Mouse (Mus musculus) liver, embryonic 15.5 days (tissue): ENCODE data around the gene Amotl1. TPM values are rescaled to one million over a fixed set of nuclear protein-coding genes. Genes with fewer than 3 reads are reported as not detected.
A peak's percentile ranks its signal among the peaks of the same experiment; 100 is the strongest.

Experiments used
- ATAC-seq: fragments of 200-750 bp; cut with Nextera tagmentation; 2 replicates; pipeline ENCODE4 v1.8.0; 2017; ENCODE audit warnings: moderate number of reproducible peaks, mild to moderate bottlenecking, moderate library complexity; ENCODE audit not compliant: insufficient read depth
- H3K27ac ChIP-seq: fragments of 300-500 bp; sonication (generic); replicated peaks from 2 replicates; pipeline ENCODE4 v1.5.1; 2015; ENCODE audit warnings: mild to moderate bottlenecking, inconsistent platforms
- H3K27me3 ChIP-seq: fragments of 300-500 bp; sonication (generic); 2 replicates; pipeline ENCODE4 v1.6.1; 2015; ENCODE audit warnings: mild to moderate bottlenecking, inconsistent platforms
- H3K36me3 ChIP-seq: fragments of 300-500 bp; sonication (generic); replicated peaks from 2 replicates; pipeline ENCODE4 v1.6.1; 2015; ENCODE audit warnings: moderate library complexity, mild to moderate bottlenecking, inconsistent platforms
- H3K4me1 ChIP-seq: fragments of 300-500 bp; sonication (generic); replicated peaks from 2 replicates; pipeline ENCODE4 v1.6.1; 2015; ENCODE audit warnings: inconsistent platforms
- H3K4me2 ChIP-seq: fragments of 300-500 bp; sonication (generic); 2 replicates; pipeline ENCODE4 v1.6.1; 2015; ENCODE audit warnings: moderate library complexity, mild to moderate bottlenecking, inconsistent platforms
- H3K4me3 ChIP-seq: fragments of 300-500 bp; sonication (generic); replicated peaks from 2 replicates; pipeline ENCODE4 v1.5.1; 2015; ENCODE audit warnings: mild to moderate bottlenecking, inconsistent platforms
- H3K9ac ChIP-seq: fragments of 300-500 bp; sonication (generic); 2 replicates; pipeline ENCODE4 v1.6.1; 2015; ENCODE audit warnings: moderate library complexity, mild to moderate bottlenecking, inconsistent platforms
- H3K9me3 ChIP-seq: fragments of 300-500 bp; sonication (generic); replicated peaks from 2 replicates; pipeline ENCODE4 v1.6.1; 2016; ENCODE audit warnings: inconsistent platforms
- WGBS: fragments of 180-500 bp; shearing (Covaris S2); methylation state at CpG from one replicate; pipeline ENCODE4 v1.1.7; 2015; ENCODE audit warnings: mixed read lengths; ENCODE audit not compliant: insufficient replicate concordance; 5-methylcytosine and 5-hydroxymethylcytosine counted together
- polyA plus RNA-seq: library from polyadenylated mRNA; unstranded; fragments of >200 nt; fragmentation: Nextera tagmentation; extraction: Ambion mirVana; gene quantifications from 2 replicates; pipeline ENCODE4 v1.2.1, GENCODE M21; 2015

Gene Amotl1
- polyA plus RNA-seq, 1 experiment from 2014 or later, result 1.8 TPM

- Histone ChIP-seq H3K4me2 (no peak overlapping the region), H3K27ac (no peak overlapping the region), H3K27me3 (0 out of 2 replicates have a peak, but pooled peaks cover 4% of the 10 kb centered on the region), H3K9ac (no peak overlapping the region), H3K4me3 (no peak overlapping the region), H3K9me3 (no peaks in the 10 kb centered on the region), H3K4me1 (no peaks in the 10 kb centered on the region), H3K36me3 (no peaks in the 10 kb centered on the region)
- 37% methylated on average over 3 of the region's 3 CpGs for WGBS
- no peak for ATAC-seq
These were observed 22.0 kb downstream of the Amotl1 start for GRCm38 (mm10) chr9:14622848-14623247.

GRCm38 (mm10) chr9:14620107-14620506, 24.7 kb downstream of the Amotl1 start:
- Histone ChIP-seq H3K4me3 (no peak overlapping the region), H3K9me3 (no peaks in the 10 kb centered on the region), H3K27ac (no peak overlapping the region), H3K4me1 (0 out of 2 replicates have a peak, but pooled peaks cover 2% of the 10 kb centered on the region), H3K9ac (no peak overlapping the region), H3K4me2 (no peak overlapping the region), H3K36me3 (no peaks in the 10 kb centered on the region), H3K27me3 (peaks cover 12% of the 10 kb centered on the region)
- 41% methylated on average over 5 of the region's 5 CpGs for WGBS
- no peak for ATAC-seq

- Histone ChIP-seq H3K9me3 (no peaks in the 10 kb centered on the region), H3K36me3 (no peaks in the 10 kb centered on the region), H3K4me2 (peak overlapping the region; percentile 54), H3K27me3 (peaks cover 42% of the 10 kb centered on the region), H3K4me3 (peak overlapping the region; percentile 48), H3K4me1 (0 out of 2 replicates have a peak, but pooled peaks cover 2% of the 10 kb centered on the region), H3K27ac (0 out of 2 replicates have a peak overlapping the region, but pooled peaks have one; percentile 25), H3K9ac (peak overlapping the region; percentile 31)
- peak; percentile 60 for ATAC-seq
- WGBS, result 10% methylated on average over 30 of the region's 33 CpGs
These were observed 29.6 kb downstream of the Amotl1 start for GRCm38 (mm10) chr9:14614931-14615880.

GRCm38 (mm10) chr9:14614205-14614930, 30.5 kb downstream of the Amotl1 start:
- peak overlapping the region; percentile 54 for H3K4me2 ChIP-seq
- peak; percentile 44; the same call in 1 of the 2 replicates for ATAC-seq
- 1% methylated on average over 48 of the region's 50 CpGs for WGBS
- H3K36me3 ChIP-seq, result no peaks in the 10 kb centered on the region
- 0 out of 2 replicates have a peak, but pooled peaks cover 2% of the 10 kb centered on the region for H3K4me1 ChIP-seq
- no peaks in the 10 kb centered on the region for H3K9me3 ChIP-seq
- H3K9ac ChIP-seq, result peak overlapping the region; percentile 31
- H3K27me3 ChIP-seq, result peaks cover 42% of the 10 kb centered on the region
- H3K4me3 ChIP-seq, result peak overlapping the region; percentile 48
- H3K27ac ChIP-seq, result peak overlapping the region; percentile 6; the same call in 1 of the 2 replicates

GRCm38 (mm10) chr9:14613308-14614204, 31.3 kb downstream of the Amotl1 start:
- Histone ChIP-seq H3K9ac (peak overlapping the region; percentile 31; the same call in 1 of the 2 replicates), H3K27ac (peak overlapping the region; percentile 6; the same call in 1 of the 2 replicates), H3K9me3 (no peaks in the 10 kb centered on the region), H3K36me3 (no peaks in the 10 kb centered on the region), H3K4me2 (peak overlapping the region; percentile 54), H3K27me3 (peaks cover 42% of the 10 kb centered on the region), H3K4me3 (peak overlapping the region; percentile 48), H3K4me1 (0 out of 2 replicates have a peak, but pooled peaks cover 2% of the 10 kb centered on the region)
- ATAC-seq, result no peak
- 13% methylated on average over 15 of the region's 15 CpGs for WGBS

- Histone ChIP-seq H3K4me1 (0 out of 2 replicates have a peak, but pooled peaks cover 2% of the 10 kb centered on the region), H3K27ac (no peak overlapping the region), H3K4me3 (no peak overlapping the region), H3K27me3 (peaks cover 42% of the 10 kb centered on the region), H3K9ac (no peak overlapping the region), H3K9me3 (no peaks in the 10 kb centered on the region), H3K36me3 (no peaks in the 10 kb centered on the region), H3K4me2 (peak overlapping the region; percentile 7; the same call in 1 of the 2 replicates)
- ATAC-seq, result no peak
These were observed 32.3 kb downstream of the Amotl1 start for GRCm38 (mm10) chr9:14612588-14612987.

GRCm38 (mm10) chr9:14608521-14608920, 36.3 kb downstream of the Amotl1 start:
- H3K27me3 ChIP-seq, result peaks cover 14% of the 10 kb centered on the region
- WGBS, result 38% methylated on average over 5 of the region's 5 CpGs
- no peak overlapping the region for H3K9ac ChIP-seq
- H3K36me3 ChIP-seq, result no peaks in the 10 kb centered on the region
- peak; percentile 51 for ATAC-seq
- no peak overlapping the region for H3K4me2 ChIP-seq
- no peak overlapping the region for H3K4me3 ChIP-seq
- no peaks in the 10 kb centered on the region for H3K9me3 ChIP-seq
- H3K4me1 ChIP-seq, result no peaks in the 10 kb centered on the region
- H3K27ac ChIP-seq, result no peak overlapping the region

GRCm38 (mm10) chr9:14607464-14607863, 37.4 kb downstream of the Amotl1 start:
- Histone ChIP-seq H3K4me2 (no peak overlapping the region), H3K9ac (no peak overlapping the region), H3K27me3 (0 out of 2 replicates have a peak, but pooled peaks cover 3% of the 10 kb centered on the region), H3K27ac (no peak overlapping the region), H3K9me3 (no peaks in the 10 kb centered on the region), H3K36me3 (no peaks in the 10 kb centered on the region), H3K4me3 (no peak overlapping the region), H3K4me1 (no peaks in the 10 kb centered on the region)
- ATAC-seq, result no peak
- WGBS, result 27% methylated on average over 3 of the region's 3 CpGs

GRCm38 (mm10) chr9:14605992-14606391, 38.9 kb downstream of the Amotl1 start:
- 54% methylated on average over 4 of the region's 4 CpGs for WGBS
- Histone ChIP-seq H3K4me2 (no peak overlapping the region), H3K27ac (no peak overlapping the region), H3K9me3 (no peaks in the 10 kb centered on the region), H3K4me3 (no peak overlapping the region), H3K36me3 (no peaks in the 10 kb centered on the region), H3K9ac (no peak overlapping the region), H3K4me1 (no peaks in the 10 kb centered on the region), H3K27me3 (no peaks in the 10 kb centered on the region)
- no peak for ATAC-seq

GRCm38 (mm10) chr9:14604363-14604762, 40.5 kb downstream of the Amotl1 start:
- Histone ChIP-seq H3K4me2 (no peak overlapping the region), H3K4me3 (no peak overlapping the region), H3K27ac (no peak overlapping the region), H3K36me3 (no peaks in the 10 kb centered on the region), H3K4me1 (no peaks in the 10 kb centered on the region), H3K27me3 (no peaks in the 10 kb centered on the region), H3K9me3 (no peaks in the 10 kb centered on the region), H3K9ac (no peak overlapping the region)
- ATAC-seq, result no peak
- WGBS, result 27% methylated on average over 3 of the region's 3 CpGs
